Mouse (Mus musculus): ENCODE data around the gene Zbtb37.

DNA sequence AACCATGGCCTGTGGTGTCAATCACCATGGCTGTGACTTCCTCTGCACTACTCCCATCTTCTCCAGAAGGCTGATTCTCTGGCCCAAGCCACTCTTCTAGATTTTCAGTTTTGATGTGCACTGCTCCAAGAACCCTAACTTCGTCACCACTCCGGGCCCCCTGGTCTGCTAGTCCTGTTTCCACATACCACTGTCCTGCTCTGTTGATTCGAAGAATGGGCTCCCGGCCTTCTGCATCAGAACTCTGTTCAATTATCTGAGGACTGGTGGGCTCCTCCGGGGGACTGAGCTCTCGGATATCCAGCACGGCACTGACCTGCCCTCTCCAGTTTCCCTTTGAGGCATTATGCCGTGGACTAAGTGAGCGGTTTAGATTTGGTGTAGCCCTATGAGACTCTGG is 2.8 kb downstream of the Zbtb37 start:
- TF ChIP-seq CTCF (IDR thresholded peaks at IDR 0.05; ENCODE audit: low read depth, low read length) = no peak
- TF ChIP-seq EP300 (IDR thresholded peaks at IDR 0.05; ENCODE audit: insufficient read depth, low read depth, low read length) = no peak
